Mouse (Mus musculus): ENCODE results near the gene Gadd45gip1. TPM values are rescaled to one million over a fixed set of nuclear protein-coding genes. Genes with fewer than 3 reads are reported as not detected.
A peak's percentile ranks its signal among the peaks of the same experiment; 100 is the strongest.

Gadd45gip1 gene
- polyA plus RNA-seq, 1 experiment from 2014 or later, result 37.4 TPM

- H3K27ac ChIP-seq (ENCODE audit: low read length), result no peak overlapping the region
- ATAC-seq, result no peak
- WGBS, result 93% methylated on average over 5 of the region's 5 CpGs
- H3K4me1 ChIP-seq (ENCODE audit: control insufficient read depth, insufficient read depth, low read length), result no peaks in the 10 kb centered on the region; the same call in 1 of the 2 replicates
- no peaks in the 10 kb centered on the region for H3K9me3 ChIP-seq (replicated peaks; ENCODE audit: control insufficient read depth, low read length, poor library complexity, severe bottlenecking)
- H3K27me3 ChIP-seq (ENCODE audit: control insufficient read depth, insufficient read depth, low read depth, low read length), result peaks cover 30% of the 10 kb centered on the region
- H3K4me2 ChIP-seq (ENCODE audit: low read length), result no peak overlapping the region
- no peak overlapping the region for H3K9ac ChIP-seq (ENCODE audit: low read depth, low read length)
- no peaks in the 10 kb centered on the region for H3K36me3 ChIP-seq (ENCODE audit: control insufficient read depth, insufficient read depth, low read length)
- no peak overlapping the region for H3K4me3 ChIP-seq (ENCODE audit: low read depth, low read length)
Observed at GRCm38 (mm10) chr8:84806031-84806430, 25.3 kb upstream of the Gadd45gip1 start.

GRCm38 (mm10) chr8:84809109-84809940 lies 22.0 kb upstream of the Gadd45gip1 start:
- 51% methylated on average over 12 of the region's 12 CpGs for WGBS
- Histone ChIP-seq H3K4me2 (ENCODE audit: low read length) (no peak overlapping the region), H3K27ac (ENCODE audit: low read length) (no peak overlapping the region), H3K9me3 (replicated peaks; ENCODE audit: control insufficient read depth, low read length, poor library complexity, severe bottlenecking) (no peaks in the 10 kb centered on the region), H3K27me3 (ENCODE audit: control insufficient read depth, insufficient read depth, low read depth, low read length) (peaks cover 18% of the 10 kb centered on the region), H3K9ac (ENCODE audit: low read depth, low read length) (no peak overlapping the region), H3K4me3 (ENCODE audit: low read depth, low read length) (no peak overlapping the region), H3K36me3 (ENCODE audit: control insufficient read depth, insufficient read depth, low read length) (no peaks in the 10 kb centered on the region), H3K4me1 (ENCODE audit: control insufficient read depth, insufficient read depth, low read length) (peaks cover 7% of the 10 kb centered on the region)
- no peak for ATAC-seq

- Histone ChIP-seq H3K36me3 (ENCODE audit: control insufficient read depth, insufficient read depth, low read length) (no peaks in the 10 kb centered on the region), H3K9ac (ENCODE audit: low read depth, low read length) (no peak overlapping the region), H3K4me2 (ENCODE audit: low read length) (no peak overlapping the region), H3K27me3 (ENCODE audit: control insufficient read depth, insufficient read depth, low read depth, low read length) (peaks cover 18% of the 10 kb centered on the region), H3K4me3 (ENCODE audit: low read depth, low read length) (no peak overlapping the region), H3K9me3 (replicated peaks; ENCODE audit: control insufficient read depth, low read length, poor library complexity, severe bottlenecking) (no peaks in the 10 kb centered on the region), H3K4me1 (ENCODE audit: control insufficient read depth, insufficient read depth, low read length) (peaks cover 9% of the 10 kb centered on the region), H3K27ac (ENCODE audit: low read length) (no peak overlapping the region)
- ATAC-seq, result no peak
- 69% methylated on average over 5 of the region's 5 CpGs for WGBS
Observed at GRCm38 (mm10) chr8:84809941-84810280, 21.4 kb upstream of the Gadd45gip1 start.

- Histone ChIP-seq H3K36me3 (ENCODE audit: control insufficient read depth, insufficient read depth, low read length) (no peaks in the 10 kb centered on the region), H3K4me2 (ENCODE audit: low read length) (peak overlapping the region; percentile 56), H3K27ac (ENCODE audit: low read length) (peak overlapping the region; percentile 48; the same call in 1 of the 2 replicates), H3K9ac (ENCODE audit: low read depth, low read length) (peak overlapping the region; percentile 10; the same call in 1 of the 2 replicates), H3K27me3 (ENCODE audit: control insufficient read depth, insufficient read depth, low read depth, low read length) (peaks cover 11% of the 10 kb centered on the region), H3K4me3 (ENCODE audit: low read depth, low read length) (peak overlapping the region; percentile 27), H3K4me1 (ENCODE audit: control insufficient read depth, insufficient read depth, low read length) (peaks cover 15% of the 10 kb centered on the region), H3K9me3 (replicated peaks; ENCODE audit: control insufficient read depth, low read length, poor library complexity, severe bottlenecking) (no peaks in the 10 kb centered on the region)
- ATAC-seq, result peak; percentile 80
- under 1% methylated on average over 30 of the region's 32 CpGs for WGBS
Observed at GRCm38 (mm10) chr8:84810896-84811295, 20.4 kb upstream of the Gadd45gip1 start.

- Histone ChIP-seq H3K4me2 (ENCODE audit: low read length) (peak overlapping the region; percentile 56), H3K4me1 (ENCODE audit: control insufficient read depth, insufficient read depth, low read length) (peaks cover 15% of the 10 kb centered on the region), H3K27me3 (ENCODE audit: control insufficient read depth, insufficient read depth, low read depth, low read length) (peaks cover 11% of the 10 kb centered on the region), H3K27ac (ENCODE audit: low read length) (peak overlapping the region; percentile 48), H3K9ac (ENCODE audit: low read depth, low read length) (peak overlapping the region; percentile 10; the same call in 1 of the 2 replicates), H3K36me3 (ENCODE audit: control insufficient read depth, insufficient read depth, low read length) (no peaks in the 10 kb centered on the region), H3K9me3 (replicated peaks; ENCODE audit: control insufficient read depth, low read length, poor library complexity, severe bottlenecking) (no peaks in the 10 kb centered on the region), H3K4me3 (ENCODE audit: low read depth, low read length) (peak overlapping the region; percentile 27)
- no peak for ATAC-seq
- 9% methylated on average over 10 of the region's 10 CpGs for WGBS
Observed at GRCm38 (mm10) chr8:84811303-84811702, 20.0 kb upstream of the Gadd45gip1 start.

- whole genome bisulfite sequencing, result 2% methylated on average over 5 of the region's 5 CpGs
- H3K27ac ChIP-seq (ENCODE audit: low read length), result no peak overlapping the region
- H3K4me1 ChIP-seq (ENCODE audit: control insufficient read depth, insufficient read depth, low read length), result peaks cover 15% of the 10 kb centered on the region
- no peak overlapping the region for H3K4me3 ChIP-seq (ENCODE audit: low read depth, low read length)
- H3K27me3 ChIP-seq (ENCODE audit: control insufficient read depth, insufficient read depth, low read depth, low read length), result peaks cover 8% of the 10 kb centered on the region; the same call in 1 of the 2 replicates
- no peak for ATAC-seq
- H3K9ac ChIP-seq (ENCODE audit: low read depth, low read length), result no peak overlapping the region
- no peaks in the 10 kb centered on the region for H3K9me3 ChIP-seq (replicated peaks; ENCODE audit: control insufficient read depth, low read length, poor library complexity, severe bottlenecking)
- no peaks in the 10 kb centered on the region for H3K36me3 ChIP-seq (ENCODE audit: control insufficient read depth, insufficient read depth, low read length)
- H3K4me2 ChIP-seq (ENCODE audit: low read length), result no peak overlapping the region
Observed at GRCm38 (mm10) chr8:84813059-84813458, 18.3 kb upstream of the Gadd45gip1 start.

GRCm38 (mm10) chr8:84813830-84814229 lies 17.5 kb upstream of the Gadd45gip1 start:
- 96% methylated on average over 3 of the region's 3 CpGs for WGBS
- H3K27ac ChIP-seq (ENCODE audit: low read length), result no peak overlapping the region
- peaks cover 4% of the 10 kb centered on the region; the same call in 1 of the 2 replicates for H3K27me3 ChIP-seq (ENCODE audit: control insufficient read depth, insufficient read depth, low read depth, low read length)
- no peaks in the 10 kb centered on the region for H3K9me3 ChIP-seq (replicated peaks; ENCODE audit: control insufficient read depth, low read length, poor library complexity, severe bottlenecking)
- H3K4me3 ChIP-seq (ENCODE audit: low read depth, low read length), result no peak overlapping the region
- H3K4me1 ChIP-seq (ENCODE audit: control insufficient read depth, insufficient read depth, low read length), result peaks cover 15% of the 10 kb centered on the region
- H3K4me2 ChIP-seq (ENCODE audit: low read length), result no peak overlapping the region
- no peak for ATAC-seq
- no peak overlapping the region for H3K9ac ChIP-seq (ENCODE audit: low read depth, low read length)
- H3K36me3 ChIP-seq (ENCODE audit: control insufficient read depth, insufficient read depth, low read length), result no peaks in the 10 kb centered on the region

- H3K36me3 ChIP-seq (ENCODE audit: control insufficient read depth, insufficient read depth, low read length), result no peaks in the 10 kb centered on the region
- H3K9me3 ChIP-seq (replicated peaks; ENCODE audit: control insufficient read depth, low read length, poor library complexity, severe bottlenecking), result no peaks in the 10 kb centered on the region
- H3K4me2 ChIP-seq (ENCODE audit: low read length), result no peak overlapping the region
- H3K27ac ChIP-seq (ENCODE audit: low read length), result no peak overlapping the region
- peaks cover 15% of the 10 kb centered on the region for H3K4me1 ChIP-seq (ENCODE audit: control insufficient read depth, insufficient read depth, low read length)
- 71% methylated on average over 11 of the region's 11 CpGs for WGBS
- no peak for ATAC-seq
- H3K9ac ChIP-seq (ENCODE audit: low read depth, low read length), result no peak overlapping the region
- no peak overlapping the region for H3K4me3 ChIP-seq (ENCODE audit: low read depth, low read length)
- H3K27me3 ChIP-seq (ENCODE audit: control insufficient read depth, insufficient read depth, low read depth, low read length), result peaks cover 4% of the 10 kb centered on the region; the same call in 1 of the 2 replicates
Observed at GRCm38 (mm10) chr8:84814240-84814554, 17.1 kb upstream of the Gadd45gip1 start.
